Mouse (Mus musculus) kidney, postnatal 0 days (tissue): ENCODE measurements around the gene U2af1. TPM values are rescaled to one million over a fixed set of nuclear protein-coding genes. Genes with fewer than 3 reads are reported as not detected.

Experiments used
- ATAC-seq: fragments of 200-750 bp; cut with Nextera tagmentation; replicated peaks from 2 replicates; pipeline ENCODE4 v1.8.0; 2017; ENCODE audit warnings: low read depth, moderate number of reproducible peaks, moderate TSS enrichment, moderate library complexity; ENCODE audit not compliant: low FRiP score
- DNase-seq: peaks from one replicate; pipeline ENCODE4 v3.0.0-alpha.2; 2016; ENCODE audit warnings: low spot score
- H3K27ac ChIP-seq: fragments of 300-500 bp; sonication (generic); 2 replicates; pipeline ENCODE4 v1.5.1; 2014; ENCODE audit warnings: mild to moderate bottlenecking
- H3K27me3 ChIP-seq: fragments of 300-500 bp; sonication (generic); 2 replicates; pipeline ENCODE4 v1.6.1; 2014; ENCODE audit warnings: low read length, mixed read lengths; ENCODE audit not compliant: insufficient read depth
- H3K36me3 ChIP-seq: fragments of 300-500 bp; sonication (generic); 2 replicates; pipeline ENCODE4 v1.6.1; 2014; ENCODE audit warnings: low read length, mixed read lengths; ENCODE audit not compliant: insufficient read depth
- H3K4me1 ChIP-seq: fragments of 300-500 bp; sonication (generic); replicated peaks from 2 replicates; pipeline ENCODE4 v1.6.1; 2014; ENCODE audit warnings: antibody characterized with exemption, low read length, mixed read lengths; ENCODE audit not compliant: insufficient read depth
- H3K4me2 ChIP-seq: fragments of 300-500 bp; sonication (generic); 2 replicates; pipeline ENCODE4 v1.6.1; 2014; ENCODE audit warnings: mild to moderate bottlenecking, low read length, moderate library complexity, mixed read lengths
- H3K4me3 ChIP-seq: fragments of 300-500 bp; sonication (generic); replicated peaks from 2 replicates; pipeline ENCODE4 v1.5.1; 2014; ENCODE audit warnings: low read depth, low read length
- H3K9ac ChIP-seq: fragments of 300-500 bp; sonication (generic); 2 replicates; pipeline ENCODE4 v1.6.1; 2014; ENCODE audit warnings: low read depth, low read length
- H3K9me3 ChIP-seq: fragments of 300-500 bp; sonication (generic); replicated peaks from 2 replicates; pipeline ENCODE4 v1.6.1; 2016; ENCODE audit warnings: low read length, inconsistent platforms, mixed read lengths
- CTCF ChIP-seq: IDR thresholded peaks from 2 replicates; pipeline ENCODE4 v1.5.1; 2016; ENCODE audit warnings: antibody characterized with exemption, low read depth, mild to moderate bottlenecking, moderate library complexity
- WGBS: fragments of 180-500 bp; shearing (Covaris S2); extraction: QIAGEN DNeasy Blood & Tissue Kit; methylation state at CpG from one replicate; pipeline ENCODE4 v1.1.7; 2014; 5-methylcytosine and 5-hydroxymethylcytosine counted together
- polyA plus RNA-seq: library from polyadenylated mRNA; unstranded; fragments of >200 nt; fragmentation: Nextera tagmentation; extraction: Ambion mirVana; gene quantifications from 2 replicates; pipeline ENCODE4 v1.2.1, GENCODE M21; 2015

The U2af1 gene
- polyA plus RNA-seq, 1 experiment from 2014 or later: 238 TPM

- no peak overlapping the region for H3K9ac ChIP-seq
- no peaks in the 10 kb centered on the region for H3K9me3 ChIP-seq
- ATAC-seq: peak; percentile 12; the same call in 1 of the 2 replicates
- no peak overlapping the region for H3K4me3 ChIP-seq
- no peak for TF ChIP-seq CTCF
- no peak overlapping the region for H3K27ac ChIP-seq
- no peaks in the 10 kb centered on the region for H3K27me3 ChIP-seq
- no peak overlapping the region for H3K4me2 ChIP-seq
- peaks cover 7% of the 10 kb centered on the region; the same call in 1 of the 2 replicates for H3K4me1 ChIP-seq
- 65% methylated on average over 7 of the region's 7 CpGs for WGBS
- no peaks in the 10 kb centered on the region for H3K36me3 ChIP-seq
- DNase-seq: no peak
Measured at GRCm38 (mm10) chr17:31694023-31694376, 35.3 kb upstream of the U2af1 start.

- H3K27me3 ChIP-seq: no peaks in the 10 kb centered on the region
- H3K9ac ChIP-seq: no peak overlapping the region
- peak overlapping the region; percentile 39 for H3K4me2 ChIP-seq
- no peaks in the 10 kb centered on the region for H3K9me3 ChIP-seq
- H3K4me3 ChIP-seq: no peak overlapping the region
- H3K4me1 ChIP-seq: peaks cover 7% of the 10 kb centered on the region; the same call in 1 of the 2 replicates
- peak; percentile 47 for ATAC-seq
- peak; percentile 85 for DNase-seq
- H3K27ac ChIP-seq: no peak overlapping the region
- no peaks in the 10 kb centered on the region for H3K36me3 ChIP-seq
- 2% methylated on average over 20 of the region's 20 CpGs for WGBS
- TF ChIP-seq CTCF: peak; percentile 88
Measured at GRCm38 (mm10) chr17:31693330-31694022, 34.8 kb upstream of the U2af1 start.

GRCm38 (mm10) chr17:31692918-31693317, 34.2 kb upstream of the U2af1 start:
- Histone ChIP-seq H3K4me3 (no peak overlapping the region), H3K4me2 (peak overlapping the region; percentile 39), H3K4me1 (peaks cover 7% of the 10 kb centered on the region; the same call in 1 of the 2 replicates), H3K27me3 (no peaks in the 10 kb centered on the region), H3K27ac (no peak overlapping the region), H3K9me3 (no peaks in the 10 kb centered on the region), H3K36me3 (no peaks in the 10 kb centered on the region), H3K9ac (no peak overlapping the region)
- TF ChIP-seq CTCF: no peak
- DNase-seq: no peak
- 35% methylated on average over 5 of the region's 5 CpGs for WGBS
- ATAC-seq: 0 out of 2 replicates have a peak, but pooled peaks have one; percentile 4

GRCm38 (mm10) chr17:31689606-31690005, 30.9 kb upstream of the U2af1 start:
- 70% methylated on average over 1 of the region's 1 CpGs for WGBS
- Histone ChIP-seq H3K27ac (no peak overlapping the region), H3K4me1 (peaks cover 18% of the 10 kb centered on the region), H3K27me3 (no peaks in the 10 kb centered on the region), H3K4me2 (no peak overlapping the region), H3K9me3 (no peaks in the 10 kb centered on the region), H3K36me3 (no peaks in the 10 kb centered on the region), H3K4me3 (no peak overlapping the region), H3K9ac (no peak overlapping the region)
- ATAC-seq: no peak
- no peak for TF ChIP-seq CTCF
- no peak for DNase-seq

DNA sequence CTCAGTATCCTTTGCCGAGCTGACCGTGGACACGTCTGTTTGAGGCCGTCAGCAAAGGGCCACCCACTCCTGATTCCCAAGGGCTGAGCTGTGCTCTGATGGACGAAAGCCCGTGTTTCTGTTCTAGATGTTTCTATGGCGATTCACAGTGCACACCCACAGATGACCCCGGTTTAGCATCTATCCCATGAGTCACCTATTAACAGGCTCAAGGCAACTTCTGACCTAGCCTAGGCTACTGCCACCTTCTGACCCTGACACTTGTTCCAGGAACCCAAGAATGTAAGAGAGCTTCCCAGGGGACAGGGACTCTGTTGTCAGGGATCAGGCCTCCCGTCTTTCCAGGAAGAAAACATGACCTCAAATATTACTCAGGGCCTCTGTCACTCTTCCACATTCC, 29.4 kb upstream of the U2af1 start:
- DNase-seq: peak; percentile 59
- H3K27me3 ChIP-seq: no peaks in the 10 kb centered on the region
- H3K9me3 ChIP-seq: no peaks in the 10 kb centered on the region
- H3K36me3 ChIP-seq: no peaks in the 10 kb centered on the region
- H3K4me1 ChIP-seq: peaks cover 14% of the 10 kb centered on the region
- 35% methylated on average over 9 of the region's 9 CpGs for WGBS
- no peak overlapping the region for H3K4me3 ChIP-seq
- no peak for TF ChIP-seq CTCF
- no peak overlapping the region for H3K27ac ChIP-seq
- no peak overlapping the region for H3K4me2 ChIP-seq
- 0 out of 2 replicates have a peak, but pooled peaks have one; percentile 27 for ATAC-seq
- no peak overlapping the region for H3K9ac ChIP-seq

- no peak overlapping the region for H3K4me2 ChIP-seq
- WGBS: 9% methylated on average over 3 of the region's 3 CpGs
- H3K36me3 ChIP-seq: no peaks in the 10 kb centered on the region
- peak overlapping the region; percentile 81 for H3K27ac ChIP-seq
- peak; percentile 78 for DNase-seq
- no peak for TF ChIP-seq CTCF
- ATAC-seq: peak; percentile 25; the same call in 1 of the 2 replicates
- H3K4me1 ChIP-seq: peaks cover 11% of the 10 kb centered on the region
- H3K27me3 ChIP-seq: no peaks in the 10 kb centered on the region
- no peak overlapping the region for H3K4me3 ChIP-seq
- H3K9ac ChIP-seq: 0 out of 2 replicates have a peak overlapping the region, but pooled peaks have one; percentile 39
- no peaks in the 10 kb centered on the region for H3K9me3 ChIP-seq
Measured at GRCm38 (mm10) chr17:31686225-31686564, 27.5 kb upstream of the U2af1 start.
